Mouse (Mus musculus): ENCODE results near the gene Dpp6. TPM values are rescaled to one million over a fixed set of nuclear protein-coding genes. Genes with fewer than 3 reads are reported as not detected.

The Dpp6 gene
- polyA plus RNA-seq, 1 experiment from 2014 or later: 4.5 TPM

DNA sequence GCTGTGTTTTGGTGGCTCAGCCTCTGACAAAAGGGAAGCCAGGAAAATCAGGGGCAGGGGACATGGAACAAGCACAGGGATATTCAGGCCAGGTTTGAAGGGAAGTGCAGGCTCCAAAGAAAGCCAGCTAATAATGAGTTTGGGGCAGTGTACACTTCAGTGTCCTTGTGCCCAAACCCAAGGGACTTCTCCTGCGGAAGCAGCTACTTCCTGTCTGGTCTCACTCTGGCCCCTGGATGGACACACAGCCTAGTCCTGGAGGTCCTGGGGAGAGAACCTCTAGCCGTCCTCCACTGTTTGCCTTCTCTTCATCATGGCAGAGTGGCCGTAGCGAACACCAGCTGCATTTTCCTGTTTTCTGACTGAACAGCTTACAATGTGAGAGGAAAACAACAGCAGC is 840.7 kb downstream of the Dpp6 start:
- Histone ChIP-seq H3K4me1 (ENCODE audit: control insufficient read depth, insufficient read depth, low read length) (no peaks in the 10 kb centered on the region), H3K27me3 (ENCODE audit: control insufficient read depth, insufficient read depth, low read length) (no peaks in the 10 kb centered on the region), H3K4me2 (ENCODE audit: low read depth, low read length) (no peak overlapping the region), H3K9me3 (replicated peaks; ENCODE audit: control insufficient read depth, low read length) (no peaks in the 10 kb centered on the region), H3K4me3 (ENCODE audit: low read depth, low read length) (no peak overlapping the region), H3K9ac (replicated peaks; ENCODE audit: low read length) (no peak overlapping the region), H3K36me3 (replicated peaks; ENCODE audit: control insufficient read depth, insufficient read depth, low read depth, low read length) (no peaks in the 10 kb centered on the region), H3K27ac (replicated peaks; ENCODE audit: low read depth, low read length) (no peak overlapping the region)
- WGBS: 59% methylated on average over 4 of the region's 4 CpGs
- no peak for DNase-seq (ENCODE audit: low spot score)
- no peak for ATAC-seq (replicated peaks; ENCODE audit: insufficient number of reproducible peaks, low FRiP score, low TSS enrichment, low read depth)

DNA sequence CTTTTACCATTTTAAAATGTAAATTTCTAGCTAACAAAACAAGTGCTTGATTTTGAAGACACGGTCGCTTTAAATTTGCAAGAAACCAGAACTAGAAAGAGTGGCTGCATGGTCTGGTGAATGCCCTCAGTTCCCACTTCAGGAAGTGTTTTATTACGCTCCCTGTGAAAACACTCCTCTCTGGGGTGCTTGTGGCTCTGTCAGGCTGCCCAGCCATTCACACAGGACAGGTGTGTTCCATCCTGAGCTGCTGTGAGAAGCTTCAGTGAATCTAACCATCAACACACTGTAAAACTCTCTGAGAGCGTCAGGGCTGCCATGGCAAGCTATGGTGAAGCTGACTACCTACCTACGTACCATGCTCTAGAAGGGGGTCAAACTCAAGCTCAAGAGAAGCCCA is 841.2 kb downstream of the Dpp6 start:
- H3K27ac ChIP-seq (replicated peaks; ENCODE audit: low read depth, low read length): no peak overlapping the region
- H3K36me3 ChIP-seq (replicated peaks; ENCODE audit: control insufficient read depth, insufficient read depth, low read depth, low read length): no peaks in the 10 kb centered on the region
- H3K9ac ChIP-seq (replicated peaks; ENCODE audit: low read length): no peak overlapping the region
- no peaks in the 10 kb centered on the region for H3K27me3 ChIP-seq (ENCODE audit: control insufficient read depth, insufficient read depth, low read length)
- ATAC-seq (replicated peaks; ENCODE audit: insufficient number of reproducible peaks, low FRiP score, low TSS enrichment, low read depth): no peak
- no peak overlapping the region for H3K4me3 ChIP-seq (ENCODE audit: low read depth, low read length)
- no peak overlapping the region for H3K4me2 ChIP-seq (ENCODE audit: low read depth, low read length)
- DNase-seq (ENCODE audit: low spot score): no peak
- H3K4me1 ChIP-seq (ENCODE audit: control insufficient read depth, insufficient read depth, low read length): no peaks in the 10 kb centered on the region
- 81% methylated on average over 5 of the region's 5 CpGs for whole genome bisulfite sequencing
- H3K9me3 ChIP-seq (replicated peaks; ENCODE audit: control insufficient read depth, low read length): no peaks in the 10 kb centered on the region

DNA sequence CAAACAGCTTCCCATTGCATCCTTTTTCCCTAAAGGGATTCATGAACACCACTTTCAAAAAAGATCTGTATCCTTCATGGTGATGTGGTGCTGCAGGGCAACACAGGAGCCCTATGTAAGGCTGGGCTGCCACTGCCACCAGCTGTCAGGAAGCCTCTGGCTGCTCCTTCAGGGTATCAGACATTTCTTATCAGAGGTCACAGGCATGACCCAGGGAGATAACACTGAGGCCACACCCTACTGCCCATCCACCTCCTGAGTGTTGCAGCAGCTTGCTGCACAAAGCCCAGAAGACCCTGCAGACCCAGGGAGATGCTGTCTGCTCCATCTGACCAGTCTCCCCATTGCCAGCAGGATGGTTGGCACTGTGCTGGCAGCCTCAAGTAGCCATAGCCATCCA is 841.6 kb downstream of the Dpp6 start:
- H3K27me3 ChIP-seq (ENCODE audit: control insufficient read depth, insufficient read depth, low read length): no peaks in the 10 kb centered on the region
- H3K27ac ChIP-seq (replicated peaks; ENCODE audit: low read depth, low read length): no peak overlapping the region
- H3K36me3 ChIP-seq (replicated peaks; ENCODE audit: control insufficient read depth, insufficient read depth, low read depth, low read length): no peaks in the 10 kb centered on the region
- no peak overlapping the region for H3K4me2 ChIP-seq (ENCODE audit: low read depth, low read length)
- no peak overlapping the region for H3K9ac ChIP-seq (replicated peaks; ENCODE audit: low read length)
- DNase-seq (ENCODE audit: low spot score) (no peak), ATAC-seq (replicated peaks; ENCODE audit: insufficient number of reproducible peaks, low FRiP score, low TSS enrichment, low read depth) (no peak)
- H3K9me3 ChIP-seq (replicated peaks; ENCODE audit: control insufficient read depth, low read length): no peaks in the 10 kb centered on the region
- H3K4me3 ChIP-seq (ENCODE audit: low read depth, low read length): no peak overlapping the region
- H3K4me1 ChIP-seq (ENCODE audit: control insufficient read depth, insufficient read depth, low read length): no peaks in the 10 kb centered on the region

DNA sequence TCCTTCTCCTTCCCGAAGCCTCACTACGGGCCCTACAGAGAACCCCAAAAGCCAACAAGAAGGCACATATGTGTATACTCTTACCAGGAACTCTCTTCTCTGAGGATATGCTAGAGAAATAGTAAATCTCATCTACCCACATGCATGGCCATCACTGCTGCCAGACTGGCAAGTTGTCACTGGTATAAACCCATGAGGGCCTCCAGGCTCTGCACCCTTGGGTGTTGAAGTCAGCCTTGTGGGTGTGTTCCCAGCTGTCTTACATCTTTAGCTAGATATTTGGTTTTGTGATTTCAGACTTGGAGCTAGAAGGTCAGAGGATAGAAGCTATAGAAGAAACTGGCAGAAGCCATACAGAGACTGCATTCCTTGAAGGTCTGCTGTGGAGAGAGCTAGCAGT is 842.0 kb downstream of the Dpp6 start:
- Histone ChIP-seq H3K27me3 (ENCODE audit: control insufficient read depth, insufficient read depth, low read length) (no peaks in the 10 kb centered on the region), H3K27ac (replicated peaks; ENCODE audit: low read depth, low read length) (no peak overlapping the region), H3K4me3 (ENCODE audit: low read depth, low read length) (no peak overlapping the region), H3K9ac (replicated peaks; ENCODE audit: low read length) (no peak overlapping the region), H3K4me2 (ENCODE audit: low read depth, low read length) (no peak overlapping the region), H3K4me1 (ENCODE audit: control insufficient read depth, insufficient read depth, low read length) (no peaks in the 10 kb centered on the region), H3K36me3 (replicated peaks; ENCODE audit: control insufficient read depth, insufficient read depth, low read depth, low read length) (no peaks in the 10 kb centered on the region), H3K9me3 (replicated peaks; ENCODE audit: control insufficient read depth, low read length) (no peaks in the 10 kb centered on the region)
- no peak for DNase-seq (ENCODE audit: low spot score)
- WGBS: 91% methylated on average over 2 of the region's 2 CpGs
- no peak for ATAC-seq (replicated peaks; ENCODE audit: insufficient number of reproducible peaks, low FRiP score, low TSS enrichment, low read depth)

DNA sequence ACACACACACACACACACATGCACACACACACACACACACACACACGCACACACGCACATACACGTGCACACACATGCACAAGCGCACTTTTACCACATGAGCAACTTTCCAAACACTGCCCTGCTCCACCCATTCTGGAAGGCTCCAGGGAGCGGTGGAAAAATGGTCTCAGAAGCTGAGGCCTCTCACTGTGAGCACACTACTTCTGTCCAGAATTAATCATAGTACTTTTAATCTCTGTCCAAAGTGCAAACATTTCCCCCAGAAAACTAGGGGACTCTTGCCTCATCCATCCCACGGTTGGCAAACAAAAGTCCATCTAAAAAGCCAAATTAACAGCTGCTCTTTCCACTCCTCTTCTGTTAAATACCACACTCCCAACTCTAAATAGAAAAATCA is 842.8 kb downstream of the Dpp6 start:
- no peak overlapping the region for H3K4me3 ChIP-seq (ENCODE audit: low read depth, low read length)
- H3K4me2 ChIP-seq (ENCODE audit: low read depth, low read length): no peak overlapping the region
- no peaks in the 10 kb centered on the region for H3K27me3 ChIP-seq (ENCODE audit: control insufficient read depth, insufficient read depth, low read length)
- ATAC-seq (replicated peaks; ENCODE audit: insufficient number of reproducible peaks, low FRiP score, low TSS enrichment, low read depth): no peak
- no peak for DNase-seq (ENCODE audit: low spot score)
- 85% methylated on average over 6 of the region's 6 CpGs for WGBS
- no peak overlapping the region for H3K9ac ChIP-seq (replicated peaks; ENCODE audit: low read length)
- no peaks in the 10 kb centered on the region for H3K36me3 ChIP-seq (replicated peaks; ENCODE audit: control insufficient read depth, insufficient read depth, low read depth, low read length)
- H3K27ac ChIP-seq (replicated peaks; ENCODE audit: low read depth, low read length): no peak overlapping the region
- no peaks in the 10 kb centered on the region for H3K4me1 ChIP-seq (ENCODE audit: control insufficient read depth, insufficient read depth, low read length)
- no peaks in the 10 kb centered on the region for H3K9me3 ChIP-seq (replicated peaks; ENCODE audit: control insufficient read depth, low read length)

DNA sequence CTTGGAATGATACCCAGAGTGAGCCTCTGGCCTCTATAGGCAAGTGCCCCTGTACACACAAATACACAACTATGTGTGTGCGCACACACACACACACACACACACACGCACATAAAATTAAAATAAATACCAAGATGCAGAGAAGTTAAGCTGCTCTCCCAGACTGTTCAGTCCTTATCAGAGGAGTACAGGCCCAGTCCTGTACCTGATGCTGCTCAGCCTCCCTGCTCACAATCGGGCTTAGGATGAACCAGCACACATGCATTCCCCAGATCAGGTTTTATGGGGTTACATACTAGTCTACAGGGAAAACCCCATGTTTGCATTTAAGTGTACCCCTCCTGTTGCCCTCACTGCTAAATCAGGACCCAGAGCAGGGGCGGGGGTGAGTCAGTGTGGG is 847.1 kb downstream of the Dpp6 start:
- ATAC-seq (replicated peaks; ENCODE audit: insufficient number of reproducible peaks, low FRiP score, low TSS enrichment, low read depth) (no peak), DNase-seq (ENCODE audit: low spot score) (no peak)
- Histone ChIP-seq H3K4me3 (ENCODE audit: low read depth, low read length) (no peak overlapping the region), H3K27ac (replicated peaks; ENCODE audit: low read depth, low read length) (no peak overlapping the region), H3K27me3 (ENCODE audit: control insufficient read depth, insufficient read depth, low read length) (no peaks in the 10 kb centered on the region), H3K4me1 (ENCODE audit: control insufficient read depth, insufficient read depth, low read length) (no peaks in the 10 kb centered on the region), H3K9ac (replicated peaks; ENCODE audit: low read length) (no peak overlapping the region), H3K36me3 (replicated peaks; ENCODE audit: control insufficient read depth, insufficient read depth, low read depth, low read length) (no peaks in the 10 kb centered on the region), H3K4me2 (ENCODE audit: low read depth, low read length) (no peak overlapping the region), H3K9me3 (replicated peaks; ENCODE audit: control insufficient read depth, low read length) (no peaks in the 10 kb centered on the region)
- 86% methylated on average over 4 of the region's 4 CpGs for WGBS

DNA sequence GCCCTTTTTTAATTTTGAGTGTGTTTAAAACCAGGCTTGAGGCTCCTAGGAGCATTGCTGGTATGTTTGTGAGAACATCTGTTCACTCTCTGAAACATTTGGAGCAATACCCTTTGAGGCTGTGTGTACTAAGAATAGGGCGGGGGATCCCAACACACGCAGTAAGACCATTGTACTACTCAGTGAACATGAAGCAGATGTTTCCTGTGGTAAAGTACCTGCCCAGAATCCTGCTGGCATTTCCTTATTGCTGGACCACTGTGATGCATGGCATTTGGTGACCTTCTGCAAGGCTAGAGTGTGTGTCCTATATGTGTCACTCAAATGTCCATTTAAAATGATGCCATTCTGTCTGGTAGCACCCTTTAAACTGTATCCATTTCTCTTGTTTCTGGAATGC is 854.5 kb downstream of the Dpp6 start:
- WGBS: 69% methylated on average over 2 of the region's 2 CpGs
- no peaks in the 10 kb centered on the region for H3K9me3 ChIP-seq (replicated peaks; ENCODE audit: control insufficient read depth, low read length)

DNA sequence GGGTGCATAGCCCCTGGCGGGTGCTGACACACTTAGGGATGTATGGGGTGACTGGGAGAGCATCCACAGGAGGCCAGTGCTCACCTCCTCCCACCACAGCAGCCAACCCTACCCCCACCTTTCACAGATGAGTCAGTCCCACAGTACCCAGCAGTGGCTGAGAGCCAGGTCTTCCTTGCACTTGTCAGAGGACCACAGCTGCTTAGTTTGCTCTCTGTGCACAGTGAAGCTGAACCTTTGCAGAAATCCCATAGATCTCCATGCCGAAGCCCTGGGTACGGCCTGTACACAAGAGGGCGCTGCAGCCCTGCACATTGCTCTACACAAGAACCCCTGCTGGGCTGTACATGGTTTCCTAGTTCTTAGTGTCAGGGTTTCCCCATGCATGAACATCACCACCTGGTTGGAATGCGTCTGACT is 860.3 kb downstream of the Dpp6 start:
- Histone ChIP-seq H3K4me2 (ENCODE audit: low read depth, low read length) (no peak overlapping the region), H3K4me1 (ENCODE audit: control insufficient read depth, insufficient read depth, low read length) (no peaks in the 10 kb centered on the region), H3K9ac (replicated peaks; ENCODE audit: low read length) (no peak overlapping the region), H3K4me3 (ENCODE audit: low read depth, low read length) (no peak overlapping the region), H3K27me3 (ENCODE audit: control insufficient read depth, insufficient read depth, low read length) (no peaks in the 10 kb centered on the region), H3K27ac (replicated peaks; ENCODE audit: low read depth, low read length) (no peak overlapping the region), H3K9me3 (replicated peaks; ENCODE audit: control insufficient read depth, low read length) (no peaks in the 10 kb centered on the region), H3K36me3 (replicated peaks; ENCODE audit: control insufficient read depth, insufficient read depth, low read depth, low read length) (no peaks in the 10 kb centered on the region)
- ATAC-seq (replicated peaks; ENCODE audit: insufficient number of reproducible peaks, low FRiP score, low TSS enrichment, low read depth) (no peak), DNase-seq (ENCODE audit: low spot score) (peak; percentile 30)
- 57% methylated on average over 5 of the region's 5 CpGs for WGBS

More for the DNA sequence above, 854.5 kb downstream of the Dpp6 start:
- no peak for ATAC-seq (replicated peaks; ENCODE audit: insufficient number of reproducible peaks, low FRiP score, low TSS enrichment, low read depth)
- no peaks in the 10 kb centered on the region for H3K4me1 ChIP-seq (ENCODE audit: control insufficient read depth, insufficient read depth, low read length)
- H3K4me2 ChIP-seq (ENCODE audit: low read depth, low read length): no peak overlapping the region
- DNase-seq (ENCODE audit: low spot score): no peak
- no peaks in the 10 kb centered on the region for H3K27me3 ChIP-seq (ENCODE audit: control insufficient read depth, insufficient read depth, low read length)
- no peak overlapping the region for H3K4me3 ChIP-seq (ENCODE audit: low read depth, low read length)
- no peak overlapping the region for H3K9ac ChIP-seq (replicated peaks; ENCODE audit: low read length)
- H3K27ac ChIP-seq (replicated peaks; ENCODE audit: low read depth, low read length): no peak overlapping the region
- H3K36me3 ChIP-seq (replicated peaks; ENCODE audit: control insufficient read depth, insufficient read depth, low read depth, low read length): no peaks in the 10 kb centered on the region

DNA sequence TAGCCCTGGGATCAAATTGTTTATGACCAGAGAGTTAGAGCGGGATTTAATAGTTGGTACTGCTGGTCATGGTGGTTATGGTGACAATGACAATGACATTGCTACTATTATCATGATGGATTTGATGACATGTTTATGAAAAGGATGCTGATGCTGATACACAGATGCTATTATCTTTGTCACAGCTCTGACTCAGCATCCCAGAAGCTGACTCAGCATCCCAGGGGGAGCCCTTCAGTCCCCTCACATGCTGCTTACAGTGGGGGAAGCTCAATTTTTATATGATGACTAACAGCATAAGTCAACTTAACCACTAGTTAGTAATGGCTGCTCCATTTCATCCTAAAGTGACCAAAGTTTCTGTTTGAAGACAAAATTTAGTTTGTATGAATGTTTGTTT is 862.1 kb downstream of the Dpp6 start:
- WGBS: 80% methylated on average over 1 of the region's 1 CpGs
- Histone ChIP-seq H3K27me3 (ENCODE audit: control insufficient read depth, insufficient read depth, low read length) (no peaks in the 10 kb centered on the region), H3K9ac (replicated peaks; ENCODE audit: low read length) (no peak overlapping the region), H3K4me1 (ENCODE audit: control insufficient read depth, insufficient read depth, low read length) (no peaks in the 10 kb centered on the region), H3K4me2 (ENCODE audit: low read depth, low read length) (no peak overlapping the region), H3K27ac (replicated peaks; ENCODE audit: low read depth, low read length) (no peak overlapping the region), H3K4me3 (ENCODE audit: low read depth, low read length) (no peak overlapping the region), H3K36me3 (replicated peaks; ENCODE audit: control insufficient read depth, insufficient read depth, low read depth, low read length) (no peaks in the 10 kb centered on the region), H3K9me3 (replicated peaks; ENCODE audit: control insufficient read depth, low read length) (no peaks in the 10 kb centered on the region)
- DNase-seq (ENCODE audit: low spot score): no peak
- no peak for ATAC-seq (replicated peaks; ENCODE audit: insufficient number of reproducible peaks, low FRiP score, low TSS enrichment, low read depth)
